Mouse (Mus musculus) lung, embryonic 14.5 days (tissue): ENCODE results near the gene Sgsm2. TPM values are rescaled to one million over a fixed set of nuclear protein-coding genes. Genes with fewer than 3 reads are reported as not detected.

ENCODE experiments used
- ATAC-seq: fragments of 200-750 bp; cut with Nextera tagmentation; 2 replicates; pipeline ENCODE4 v1.8.0; 2017; ENCODE audit warnings: mild to moderate bottlenecking, moderate TSS enrichment, moderate library complexity; ENCODE audit not compliant: insufficient read depth
- DNase-seq: peaks from one replicate; pipeline ENCODE4 v3.0.0-alpha.2; 2015
- H3K27ac ChIP-seq: fragments of 300-500 bp; sonication (generic); 2 replicates; pipeline ENCODE4 v1.5.1; 2014; ENCODE audit warnings: low read depth, mild to moderate bottlenecking, moderate library complexity
- H3K27me3 ChIP-seq: fragments of 300-500 bp; sonication (generic); 2 replicates; pipeline ENCODE4 v1.6.1; 2014; ENCODE audit warnings: low read length, control low read depth; ENCODE audit not compliant: insufficient read depth
- H3K36me3 ChIP-seq: fragments of 300-500 bp; sonication (generic); 2 replicates; pipeline ENCODE4 v1.6.1; 2014; ENCODE audit warnings: control low read depth; ENCODE audit not compliant: insufficient read depth
- H3K4me1 ChIP-seq: fragments of 300-500 bp; sonication (generic); 2 replicates; pipeline ENCODE4 v1.6.1; 2014; ENCODE audit warnings: antibody characterized with exemption, control low read depth; ENCODE audit not compliant: insufficient read depth
- H3K4me2 ChIP-seq: fragments of 300-500 bp; sonication (generic); 2 replicates; pipeline ENCODE4 v1.6.1; 2014; ENCODE audit warnings: mild to moderate bottlenecking
- H3K4me3 ChIP-seq: fragments of 300-500 bp; sonication (generic); 2 replicates; pipeline ENCODE4 v1.5.1; 2014; ENCODE audit warnings: low read depth, low read length
- H3K9ac ChIP-seq: fragments of 300-500 bp; sonication (generic); 2 replicates; pipeline ENCODE4 v1.6.1; 2014
- H3K9me3 ChIP-seq: fragments of 300-500 bp; sonication (generic); 2 replicates; pipeline ENCODE4 v1.6.1; 2016; ENCODE audit warnings: low read depth, low read length, control low read depth
- CTCF ChIP-seq: IDR thresholded peaks from 2 replicates; pipeline ENCODE4 v1.5.1; 2016; ENCODE audit warnings: antibody characterized with exemption, low read depth
- WGBS: fragments of 180-500 bp; shearing (Covaris S2); extraction: QIAGEN DNeasy Blood & Tissue Kit; methylation state at CpG from one replicate; pipeline ENCODE4 v1.1.7; 2014; 5-methylcytosine and 5-hydroxymethylcytosine counted together
- microRNA-seq: library from miRNA; unstranded; fragments of <30 nt; microRNA quantifications from one replicate; pipeline ENCODE4, GENCODE M21; 2016; ENCODE audit warnings: borderline number of aligned reads
- polyA plus RNA-seq: library from polyadenylated mRNA; unstranded; fragments of >200 nt; fragmentation: Nextera tagmentation; extraction: Ambion mirVana; gene quantifications from 2 replicates; pipeline ENCODE4 v1.2.1, GENCODE M21; 2014

Gene Sgsm2
- polyA plus RNA-seq, 1 experiment from 2014 or later = 4.8 TPM

DNA sequence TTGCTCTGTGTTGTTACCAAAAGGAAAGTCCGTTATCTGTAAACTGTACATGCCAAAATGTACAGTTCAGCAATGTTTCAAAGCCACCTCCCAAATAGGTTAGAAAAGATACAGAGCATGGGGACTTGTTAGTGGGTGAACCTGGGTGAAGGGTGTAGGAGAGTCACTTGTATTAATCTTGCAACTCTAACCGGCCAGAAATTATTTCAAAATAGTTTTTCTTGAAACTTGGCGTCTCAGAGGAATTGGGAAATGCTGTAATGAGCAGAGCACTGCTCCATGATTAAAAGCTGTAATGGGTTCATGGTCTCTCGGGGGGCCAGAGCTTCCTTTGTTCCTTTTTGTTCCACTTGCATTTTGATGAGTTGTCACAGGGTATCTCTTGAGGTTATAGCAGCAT lies 96.2 kb downstream of the Sgsm2 start:
- no peaks in the 10 kb centered on the region for H3K4me1 ChIP-seq
- H3K9me3 ChIP-seq = no peaks in the 10 kb centered on the region
- no peak overlapping the region for H3K4me2 ChIP-seq
- ATAC-seq (no peak), DNase-seq (no peak)
- H3K27ac ChIP-seq = no peak overlapping the region
- no peaks in the 10 kb centered on the region for H3K27me3 ChIP-seq
- no peak overlapping the region for H3K9ac ChIP-seq
- WGBS = 85% methylated on average over 4 of the region's 4 CpGs
- peaks cover 70% of the 10 kb centered on the region for H3K36me3 ChIP-seq
- H3K4me3 ChIP-seq = no peak overlapping the region
- TF ChIP-seq CTCF = no peak

Small RNA genes within 50 kb of the gene (microRNA-seq; reads per million reads assigned to microRNA genes)
- not detected for gene Mir6926

Other genes with a start within 250 kb of the Sgsm2 start
- 21.5 and 23.8 TPM in 2 replicates for gene Cluh, start 247.6 kb downstream of the Sgsm2 start, polyA plus RNA-seq
- 67.2 and 73.8 TPM in 2 replicates for gene Pafah1b1, start 172.4 kb downstream of the Sgsm2 start, polyA plus RNA-seq
- 39.2 and 39.8 TPM in 2 replicates for gene Mettl16, start 126.2 kb downstream of the Sgsm2 start, polyA plus RNA-seq
- 4.3 and 4.4 TPM in 2 replicates for gene Mnt, start 66.1 kb downstream of the Sgsm2 start, polyA plus RNA-seq
- gene Tsr1, start 1.0 kb upstream of the Sgsm2 start, polyA plus RNA-seq = 55.1 and 57.5 TPM in 2 replicates
- 16.4 TPM in 2 replicates for gene Smg6, start 28.8 kb upstream of the Sgsm2 start, polyA plus RNA-seq
- 22.6 and 23.6 TPM in 2 replicates for gene Srr, start 28.9 kb upstream of the Sgsm2 start, polyA plus RNA-seq